Mouse (Mus musculus) stomach, embryonic 16.5 days (tissue): ENCODE measurements around the gene Mycbp2. TPM values are rescaled to one million over a fixed set of nuclear protein-coding genes. Genes with fewer than 3 reads are reported as not detected.

Experiments used
- ATAC-seq: fragments of 200-750 bp; cut with Nextera tagmentation; 2 replicates; pipeline ENCODE4 v1.8.0; 2017; ENCODE audit warnings: moderate number of reproducible peaks, moderate TSS enrichment; ENCODE audit not compliant: insufficient read depth, low FRiP score
- H3K27ac ChIP-seq: fragments of 300-500 bp; sonication (generic); 2 replicates; pipeline ENCODE4 v1.5.1; 2014; ENCODE audit warnings: low read length
- H3K27me3 ChIP-seq: fragments of 300-500 bp; sonication (generic); 2 replicates; pipeline ENCODE4 v1.6.1; 2014; ENCODE audit warnings: low read length, control low read depth, mixed read lengths; ENCODE audit not compliant: control insufficient read depth, insufficient read depth
- H3K36me3 ChIP-seq: fragments of 300-500 bp; sonication (generic); 2 replicates; pipeline ENCODE4 v1.6.1; 2014; ENCODE audit warnings: low read length; ENCODE audit not compliant: control insufficient read depth, insufficient read depth
- H3K4me1 ChIP-seq: fragments of 300-500 bp; sonication (generic); 2 replicates; pipeline ENCODE4 v1.6.1; 2014; ENCODE audit warnings: low read length, control low read depth, mixed read lengths; ENCODE audit not compliant: control insufficient read depth, insufficient read depth
- H3K4me2 ChIP-seq: fragments of 300-500 bp; sonication (generic); 2 replicates; pipeline ENCODE4 v1.6.1; 2014; ENCODE audit warnings: low read depth, low read length, mixed read lengths
- H3K4me3 ChIP-seq: fragments of 300-500 bp; sonication (generic); replicated peaks from 2 replicates; pipeline ENCODE4 v1.5.1; 2014; ENCODE audit warnings: mild to moderate bottlenecking, low read length
- H3K9ac ChIP-seq: fragments of 300-500 bp; sonication (generic); 2 replicates; pipeline ENCODE4 v1.6.1; 2014; ENCODE audit warnings: low read length
- H3K9me3 ChIP-seq: fragments of 300-500 bp; sonication (generic); replicated peaks from 2 replicates; pipeline ENCODE4 v1.6.1; 2016; ENCODE audit warnings: low read length, control low read depth; ENCODE audit not compliant: control insufficient read depth
- WGBS: fragments of 180-500 bp; shearing (Covaris S2); extraction: QIAGEN DNeasy Blood & Tissue Kit; methylation state at CpG from one replicate; pipeline ENCODE4 v1.1.7; 2014; 5-methylcytosine and 5-hydroxymethylcytosine counted together
- polyA plus RNA-seq: library from polyadenylated mRNA; unstranded; fragments of >200 nt; fragmentation: Nextera tagmentation; extraction: Ambion mirVana; gene quantifications from 2 replicates; pipeline ENCODE4 v1.2.1, GENCODE M21; 2015

The Mycbp2 gene
- polyA plus RNA-seq, 1 experiment from 2014 or later = 20.1 TPM

GRCm38 (mm10) chr14:103093236-103093635 is 253.4 kb downstream of the Mycbp2 start:
- no peak overlapping the region for H3K4me2 ChIP-seq
- H3K9ac ChIP-seq = no peak overlapping the region
- no peak overlapping the region for H3K27ac ChIP-seq
- peaks cover 18% of the 10 kb centered on the region for H3K4me1 ChIP-seq
- H3K9me3 ChIP-seq = no peaks in the 10 kb centered on the region
- 0 out of 2 replicates have a peak, but pooled peaks cover 5% of the 10 kb centered on the region for H3K36me3 ChIP-seq
- 84% methylated on average over 3 of the region's 3 CpGs for WGBS
- no peak for ATAC-seq
- no peak overlapping the region for H3K4me3 ChIP-seq
- H3K27me3 ChIP-seq = no peaks in the 10 kb centered on the region

DNA sequence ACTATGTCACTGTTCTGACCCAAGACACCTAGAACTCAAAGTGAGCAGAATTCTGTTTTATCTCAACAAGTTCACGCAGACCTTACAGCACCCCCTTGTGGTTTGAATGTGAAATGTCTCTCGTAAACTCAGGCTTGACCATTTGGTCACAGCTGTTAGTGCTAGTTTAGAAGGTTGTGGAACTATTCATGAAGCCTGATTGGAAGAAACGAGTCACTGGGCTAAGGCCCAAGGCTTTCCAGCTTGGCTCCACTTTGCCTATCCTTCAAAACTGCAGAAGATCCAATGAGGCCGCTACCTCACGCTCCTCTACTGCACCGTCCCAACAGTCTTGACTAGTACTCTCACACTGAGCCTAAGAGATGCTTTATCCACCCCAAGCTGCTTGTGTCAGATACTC is 258.0 kb downstream of the Mycbp2 start:
- no peak overlapping the region for H3K27ac ChIP-seq
- H3K36me3 ChIP-seq = peaks cover 12% of the 10 kb centered on the region; the same call in 1 of the 2 replicates
- no peaks in the 10 kb centered on the region for H3K9me3 ChIP-seq
- H3K9ac ChIP-seq = no peak overlapping the region
- no peaks in the 10 kb centered on the region for H3K27me3 ChIP-seq
- 0 out of 2 replicates have a peak, but pooled peaks have one; percentile 21 for ATAC-seq
- no peak overlapping the region for H3K4me2 ChIP-seq
- no peak overlapping the region for H3K4me3 ChIP-seq
- 58% methylated on average over 6 of the region's 6 CpGs for WGBS
- peaks cover 5% of the 10 kb centered on the region for H3K4me1 ChIP-seq

DNA sequence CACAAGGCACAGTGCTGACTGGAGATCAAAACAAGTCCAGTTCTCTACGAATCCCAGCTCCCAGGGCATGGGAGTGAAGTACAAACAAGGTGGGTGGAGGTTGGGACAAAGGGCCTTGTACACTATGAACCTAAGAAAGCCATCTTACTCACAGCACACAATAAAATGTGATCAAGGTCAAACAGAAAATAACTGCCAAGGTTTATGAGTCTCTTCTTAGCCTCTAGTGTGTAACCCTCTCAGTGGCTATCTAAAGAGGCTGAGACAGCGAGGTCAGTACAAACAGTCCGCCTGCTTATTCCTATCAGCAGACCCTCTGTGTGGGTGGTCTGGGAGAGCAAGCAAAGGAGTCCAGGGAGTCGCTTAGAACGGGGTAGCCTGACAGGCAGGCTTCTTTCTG is 258.8 kb downstream of the Mycbp2 start:
- Histone ChIP-seq H3K4me1 (peaks cover 5% of the 10 kb centered on the region), H3K9ac (no peak overlapping the region), H3K4me2 (no peak overlapping the region), H3K27me3 (no peaks in the 10 kb centered on the region), H3K4me3 (no peak overlapping the region), H3K9me3 (no peaks in the 10 kb centered on the region), H3K36me3 (peaks cover 17% of the 10 kb centered on the region), H3K27ac (no peak overlapping the region)
- 63% methylated on average over 5 of the region's 5 CpGs for WGBS
- no peak for ATAC-seq

DNA sequence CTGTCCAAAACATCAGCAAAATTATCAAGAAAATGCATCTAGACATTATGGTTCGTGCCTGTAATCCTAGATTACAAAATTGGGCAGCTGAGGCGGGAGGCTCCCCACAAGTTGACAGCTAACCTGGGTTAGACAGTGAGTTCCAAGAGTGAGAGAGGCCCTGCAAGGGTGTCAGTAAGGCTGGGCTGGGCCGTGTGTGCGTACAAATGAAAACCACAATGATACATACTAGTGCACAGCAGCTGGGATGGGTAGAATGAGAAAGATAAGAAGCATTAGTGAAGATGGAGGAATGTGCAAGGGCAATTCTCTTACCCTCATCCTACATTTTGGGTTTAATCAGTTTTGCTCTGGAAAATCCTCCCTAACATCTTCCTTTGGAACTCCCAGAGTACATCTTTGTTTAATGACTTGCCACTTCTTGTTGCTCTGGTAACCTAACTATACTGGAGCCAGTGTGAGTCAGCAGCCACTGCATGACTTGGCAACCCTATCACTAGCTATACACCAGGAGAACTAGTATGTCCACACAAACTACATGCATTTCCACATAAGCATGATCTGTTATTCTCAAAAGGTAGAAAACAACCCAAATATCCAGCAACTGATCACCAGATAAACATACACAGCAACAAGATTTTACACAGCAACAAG is 259.8 kb downstream of the Mycbp2 start:
- Histone ChIP-seq H3K9me3 (no peaks in the 10 kb centered on the region), H3K27ac (no peak overlapping the region), H3K4me1 (peaks cover 5% of the 10 kb centered on the region), H3K4me3 (no peak overlapping the region), H3K36me3 (peaks cover 20% of the 10 kb centered on the region), H3K9ac (no peak overlapping the region), H3K27me3 (no peaks in the 10 kb centered on the region), H3K4me2 (no peak overlapping the region)
- WGBS = 88% methylated on average over 4 of the region's 4 CpGs
- ATAC-seq = peak; percentile 60

DNA sequence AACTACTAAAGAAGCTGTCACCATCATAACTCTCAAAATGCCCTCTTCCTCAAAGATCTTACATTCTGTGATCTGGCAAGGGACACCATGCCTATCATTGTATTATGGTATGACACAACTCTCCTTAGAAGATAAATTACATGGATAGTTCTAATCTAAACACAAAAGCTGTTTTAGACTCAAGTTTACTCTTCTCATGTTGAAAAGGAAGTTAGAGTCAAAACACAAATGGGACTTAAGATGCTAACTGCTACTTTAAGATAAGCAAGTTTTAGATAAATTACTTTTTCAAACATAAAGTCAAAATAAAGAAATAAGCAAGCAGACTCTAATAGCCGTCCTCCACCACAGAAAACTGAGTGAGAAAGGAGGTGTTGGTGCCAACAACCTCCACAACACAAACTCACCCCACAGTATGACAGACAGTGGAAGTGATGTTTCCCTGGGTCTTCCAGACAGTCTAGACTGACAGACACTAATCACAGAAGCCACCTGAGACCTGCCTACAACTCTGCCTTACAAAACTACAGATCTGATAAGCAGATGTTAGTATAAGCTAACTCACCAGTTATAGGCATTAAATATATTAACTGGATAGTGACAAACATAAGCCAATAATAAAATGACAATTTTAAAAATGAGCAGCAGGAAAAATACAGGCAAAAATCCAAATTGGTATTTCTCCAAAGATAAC is 260.6 kb downstream of the Mycbp2 start:
- Histone ChIP-seq H3K36me3 (peaks cover 20% of the 10 kb centered on the region), H3K9me3 (no peaks in the 10 kb centered on the region), H3K4me1 (peaks cover 5% of the 10 kb centered on the region; the same call in 1 of the 2 replicates), H3K27me3 (no peaks in the 10 kb centered on the region), H3K9ac (no peak overlapping the region), H3K27ac (no peak overlapping the region), H3K4me3 (no peak overlapping the region), H3K4me2 (no peak overlapping the region)
- 35% methylated on average over 1 of the region's 1 CpGs for WGBS
- no peak for ATAC-seq

GRCm38 (mm10) chr14:103079209-103079977 is 267.2 kb downstream of the Mycbp2 start:
- Histone ChIP-seq H3K4me1 (no peaks in the 10 kb centered on the region), H3K4me3 (no peak overlapping the region), H3K9me3 (no peaks in the 10 kb centered on the region), H3K9ac (no peak overlapping the region), H3K27me3 (no peaks in the 10 kb centered on the region), H3K36me3 (peaks cover 11% of the 10 kb centered on the region), H3K27ac (no peak overlapping the region), H3K4me2 (no peak overlapping the region)
- 0 out of 2 replicates have a peak, but pooled peaks have one; percentile 21 for ATAC-seq
- WGBS = 82% methylated on average over 9 of the region's 9 CpGs

DNA sequence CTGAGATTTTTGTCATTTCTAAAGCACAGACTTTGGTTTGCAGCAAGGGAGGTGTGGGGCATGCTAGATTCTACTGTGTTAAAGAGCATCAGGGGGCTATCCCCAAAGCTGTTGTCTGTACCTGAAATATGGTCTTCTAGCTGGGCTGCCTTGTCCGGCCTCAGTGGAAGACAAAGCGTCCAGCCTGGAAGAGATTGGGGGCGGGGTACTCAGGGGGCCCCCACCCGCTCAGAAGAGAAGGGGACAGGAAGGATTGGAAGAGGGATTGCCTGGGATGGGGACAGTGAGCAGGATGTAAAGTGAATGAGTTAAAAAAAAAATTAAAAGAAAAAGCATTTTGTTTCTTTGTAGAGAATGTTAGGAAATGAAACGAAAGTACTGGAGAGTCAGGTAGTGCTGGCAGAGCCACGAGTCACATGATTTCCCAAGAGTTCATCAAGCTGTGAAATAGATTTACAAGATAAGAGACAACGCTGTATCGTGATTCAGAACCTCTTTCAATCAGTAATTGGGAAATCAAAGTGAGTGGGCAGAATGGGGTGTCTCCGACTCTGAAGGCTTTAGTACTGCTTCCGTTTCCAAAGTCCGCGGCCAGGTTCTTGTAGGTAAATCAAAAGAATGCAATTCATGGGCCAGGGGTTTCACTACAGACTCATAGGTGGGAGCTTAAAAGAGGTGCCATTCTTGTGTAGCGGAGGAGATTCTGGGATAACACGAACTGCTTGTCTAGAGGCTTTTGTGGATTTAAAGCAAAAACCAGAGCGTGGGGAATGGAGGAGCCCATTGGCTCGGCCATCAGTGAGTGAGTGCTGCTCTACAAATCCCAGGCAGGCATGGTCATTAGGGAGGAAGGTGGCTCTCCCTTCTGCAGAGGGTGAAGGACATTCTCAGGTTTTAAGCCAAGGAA is 268.4 kb downstream of the Mycbp2 start:
- no peak overlapping the region for H3K4me2 ChIP-seq
- no peak overlapping the region for H3K9ac ChIP-seq
- H3K9me3 ChIP-seq = no peaks in the 10 kb centered on the region
- ATAC-seq = no peak
- no peak overlapping the region for H3K4me3 ChIP-seq
- no peak overlapping the region for H3K27ac ChIP-seq
- no peaks in the 10 kb centered on the region for H3K27me3 ChIP-seq
- no peaks in the 10 kb centered on the region for H3K4me1 ChIP-seq
- H3K36me3 ChIP-seq = peaks cover 11% of the 10 kb centered on the region
- 88% methylated on average over 16 of the region's 16 CpGs for WGBS

DNA sequence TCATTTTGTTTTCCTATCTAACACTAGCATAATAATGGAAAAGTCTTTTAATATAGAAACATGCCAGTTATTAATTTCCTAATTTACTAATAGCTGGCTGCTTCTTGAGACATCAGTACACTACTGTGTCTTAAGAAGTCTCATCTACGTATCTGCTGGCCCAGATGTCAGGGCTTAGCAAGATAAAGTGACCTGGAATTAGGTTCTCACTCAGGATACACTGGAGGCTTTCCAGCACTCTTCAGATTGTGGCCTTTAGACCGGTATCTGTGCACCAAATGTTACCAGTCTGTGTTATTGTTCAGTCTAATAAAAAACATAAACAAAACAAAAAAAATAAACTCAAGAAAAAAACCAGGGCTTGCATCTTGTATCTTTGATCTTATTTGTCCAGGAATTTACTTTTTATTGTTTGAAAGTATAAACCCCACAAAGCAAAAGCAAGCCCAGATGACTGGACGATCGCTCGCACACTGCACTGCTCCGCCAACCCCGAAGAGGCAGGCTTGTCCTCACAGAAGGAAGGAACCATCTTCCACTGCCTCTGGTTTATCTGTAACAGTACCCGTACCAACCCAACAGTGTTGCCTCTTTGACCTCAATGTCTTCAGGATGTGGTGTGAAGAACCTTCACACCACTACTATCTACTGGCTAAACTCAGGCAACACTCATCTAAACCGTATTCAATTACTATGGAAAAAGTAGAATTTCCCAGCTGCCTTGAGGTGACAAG is 269.2 kb downstream of the Mycbp2 start:
- Histone ChIP-seq H3K36me3 (peaks cover 4% of the 10 kb centered on the region; the same call in 1 of the 2 replicates), H3K4me3 (no peak overlapping the region), H3K4me1 (no peaks in the 10 kb centered on the region), H3K4me2 (no peak overlapping the region), H3K9ac (no peak overlapping the region), H3K27ac (no peak overlapping the region), H3K27me3 (no peaks in the 10 kb centered on the region), H3K9me3 (no peaks in the 10 kb centered on the region)
- no peak for ATAC-seq
- 87% methylated on average over 9 of the region's 9 CpGs for WGBS
